Mouse (Mus musculus) CH12.LX (cell line): ENCODE measurements at regions not wholly inside any gene's neighbourhood (a gene's known extent, or its start where the extent isn't known, plus 50 kb on each side); places are given as distances from the start of the nearest gene placed in this dataset.

Experiments
- DNase-seq: peaks from one replicate; pipeline ENCODE4 v3.0.0-alpha.2; 2013; ENCODE audit errors: extremely low read depth
- H3K27ac ChIP-seq: 2 replicates; pipeline ENCODE4 v1.5.1; 2012; ENCODE audit warnings: low read depth, mild to moderate bottlenecking, control low read depth, moderate library complexity; ENCODE audit not compliant: insufficient read depth
- H3K27me3 ChIP-seq: replicated peaks from 2 replicates; pipeline ENCODE3; 2012; ENCODE audit warnings: inconsistent platforms
- H3K36me3 ChIP-seq, 2 experiments: replicated peaks in 1 of 2; 2 replicates each; pipeline versions ENCODE3 to v1.6.1; 2012; ENCODE audit warnings: inconsistent platforms in 1 of 2, low read length in 1 of 2, mild to moderate bottlenecking in 1 of 2, mixed read lengths in 1 of 2, moderate library complexity in 1 of 2; ENCODE audit not compliant: control insufficient read depth in 1 of 2, insufficient read depth in 1 of 2
- H3K4me1 ChIP-seq, 2 experiments: 2 replicates each; pipeline ENCODE4 v1.6.1; 2012; ENCODE audit warnings: inconsistent platforms in 1 of 2, moderate library complexity in 1 of 2; ENCODE audit not compliant: insufficient read depth in 2 of 2, control insufficient read depth in 1 of 2
- H3K4me2 ChIP-seq: 2 replicates; pipeline ENCODE4 v1.6.1; 2012; ENCODE audit warnings: low read depth, mild to moderate bottlenecking, control low read depth; ENCODE audit not compliant: poor library complexity, insufficient read depth, severe bottlenecking
- H3K4me3 ChIP-seq, 3 experiments: fragments of 150-350 bp in 1 of 3; sonication (generic) in 1 of 3; replicated peaks in 1 of 3; 2 replicates each; pipeline versions ENCODE3 to v1.5.1; 2011 to 2012; ENCODE audit warnings: low read depth in 2 of 3, low read length in 2 of 3, mild to moderate bottlenecking in 2 of 3, moderate library complexity in 2 of 3, control low read depth in 1 of 3, improper control_type of control experiment in 1 of 3, inconsistent platforms in 1 of 3, mixed read lengths in 1 of 3; ENCODE audit not compliant: poor library complexity in 1 of 3
- H3K79me2 ChIP-seq: replicated peaks from 2 replicates; pipeline ENCODE4 v1.6.1; 2012; ENCODE audit warnings: mild to moderate bottlenecking, moderate library complexity; ENCODE audit not compliant: control insufficient read depth, poor library complexity, insufficient read depth, severe bottlenecking; ENCODE audit errors: extremely low read depth
- H3K9ac ChIP-seq: 2 replicates; pipeline ENCODE4 v1.6.1; 2012; ENCODE audit warnings: low read depth, mild to moderate bottlenecking, control low read depth, moderate library complexity; ENCODE audit not compliant: insufficient read depth
- H3K9me3 ChIP-seq: replicated peaks from 2 replicates; pipeline ENCODE3; 2012; ENCODE audit warnings: low read length, inconsistent platforms, mixed read lengths
- BHLHE40 ChIP-seq: IDR thresholded peaks from 2 replicates; pipeline ENCODE4 v1.6.1; 2011; ENCODE audit warnings: mild to moderate bottlenecking, low read depth, low read length, improper control_type of control experiment
- CTCF ChIP-seq, 2 experiments: IDR thresholded peaks in 1 of 2; conservative IDR thresholded peaks in 1 of 2; 2 replicates each; pipeline ENCODE4 v1.5.1; 2011 to 2012; ENCODE audit warnings: low read depth in 2 of 2, low read length in 2 of 2, improper control_type of control experiment in 1 of 2, inconsistent platforms in 1 of 2, mild to moderate bottlenecking in 1 of 2, moderate library complexity in 1 of 2
- ELF1 ChIP-seq: IDR thresholded peaks from 2 replicates; pipeline ENCODE4 v1.6.1; 2014; ENCODE audit warnings: low read depth, mild to moderate bottlenecking, inconsistent platforms, low read length, improper control_type of control experiment
- ETS1 ChIP-seq: conservative IDR thresholded peaks from 2 replicates; pipeline ENCODE4 v1.6.1; 2012; ENCODE audit warnings: low read depth, mild to moderate bottlenecking, inconsistent platforms, low read length, improper control_type of control experiment, moderate library complexity
- GABPA ChIP-seq: IDR thresholded peaks from 2 replicates; pipeline ENCODE4 v1.6.1; 2012; ENCODE audit warnings: low read depth, low read length, improper control_type of control experiment, inconsistent platforms; ENCODE audit not compliant: insufficient replicate concordance
- HCFC1 ChIP-seq: IDR thresholded peaks from 2 replicates; pipeline ENCODE4 v1.6.1; 2012; ENCODE audit warnings: low read depth, mild to moderate bottlenecking, inconsistent platforms, low read length, improper control_type of control experiment
- IRF4 ChIP-seq: IDR thresholded peaks from 2 replicates; pipeline ENCODE4 v1.6.1; 2014; ENCODE audit warnings: low read depth, mild to moderate bottlenecking, inconsistent platforms, low read length, improper control_type of control experiment
- JUN ChIP-seq: IDR thresholded peaks from 2 replicates; pipeline ENCODE4 v1.6.1; 2011; ENCODE audit warnings: low read depth, mild to moderate bottlenecking, low read length, improper control_type of control experiment, moderate library complexity; ENCODE audit not compliant: insufficient read depth
- KAT2A ChIP-seq: IDR thresholded peaks from 2 replicates; pipeline ENCODE4 v1.6.1; 2012; ENCODE audit warnings: low read length, improper control_type of control experiment, inconsistent platforms; ENCODE audit not compliant: insufficient replicate concordance
- MAFK ChIP-seq: IDR thresholded peaks from 2 replicates; pipeline ENCODE4 v1.6.1; 2011; ENCODE audit warnings: low read length, improper control_type of control experiment; ENCODE audit not compliant: insufficient replicate concordance
- MAX ChIP-seq: IDR thresholded peaks from 2 replicates; pipeline ENCODE4 v1.6.1; 2011; ENCODE audit warnings: low read length, improper control_type of control experiment
- PAX5 ChIP-seq: IDR thresholded peaks from 2 replicates; pipeline ENCODE4 v1.6.1; 2012; ENCODE audit warnings: low read length, inconsistent platforms, mixed read lengths
- RAD21 ChIP-seq: IDR thresholded peaks from 2 replicates; pipeline ENCODE4 v1.6.1; 2011; ENCODE audit warnings: low read depth, mild to moderate bottlenecking, low read length, improper control_type of control experiment, moderate library complexity
- RCOR1 ChIP-seq: conservative IDR thresholded peaks from 2 replicates; pipeline ENCODE4 v1.6.1; 2012; ENCODE audit warnings: low read depth, mild to moderate bottlenecking, inconsistent platforms, low read length, improper control_type of control experiment
- SIN3A ChIP-seq: IDR thresholded peaks from 2 replicates; pipeline ENCODE4 v1.6.1; 2012; ENCODE audit warnings: low read length, improper control_type of control experiment, inconsistent platforms
- SMC3 ChIP-seq: IDR thresholded peaks from 2 replicates; pipeline ENCODE4 v1.6.1; 2011; ENCODE audit warnings: low read depth, low read length, improper control_type of control experiment
- TBP ChIP-seq: conservative IDR thresholded peaks from 2 replicates; pipeline ENCODE4 v1.6.1; 2011; ENCODE audit warnings: low read depth, low read length, improper control_type of control experiment
- TCF12 ChIP-seq: IDR thresholded peaks from 2 replicates; pipeline ENCODE4 v1.6.1; 2014; ENCODE audit warnings: low read depth, mild to moderate bottlenecking, inconsistent platforms, low read length, improper control_type of control experiment
- UBTF ChIP-seq: IDR thresholded peaks from 2 replicates; pipeline ENCODE4 v1.6.1; 2012; ENCODE audit warnings: low read depth, mild to moderate bottlenecking, inconsistent platforms, low read length, improper control_type of control experiment, moderate library complexity
- USF2 ChIP-seq: conservative IDR thresholded peaks from 2 replicates; pipeline ENCODE4 v1.6.1; 2011; ENCODE audit warnings: low read depth, low read length, improper control_type of control experiment
- ZC3H11A ChIP-seq: IDR thresholded peaks from 2 replicates; pipeline ENCODE4 v1.6.1; 2012; ENCODE audit warnings: low read depth, mild to moderate bottlenecking, inconsistent platforms, low read length, improper control_type of control experiment
- ZKSCAN1 ChIP-seq: IDR thresholded peaks from 2 replicates; pipeline ENCODE4 v1.6.1; 2012; ENCODE audit warnings: low read depth, inconsistent platforms, low read length, improper control_type of control experiment, borderline replicate concordance
- dilution Hi-C: fragments of 300-500 bp; cut with MboI; formaldehyde crosslinking; loops from 2 replicates; pipeline ENCODE4 v1.14.3; 2020; ENCODE audit warnings: low sequenced_read_pairs; ENCODE audit not compliant: extremely low pct_unique_long_range_greater_than_20kb, extremely low pct_ligation_motif_present
- in situ Hi-C: fragments of 300-500 bp; cut with MboI; formaldehyde crosslinking; loops from 3 replicates; pipeline ENCODE4 v1.14.3; 2019; ENCODE audit warnings: low sequenced_read_pairs, low pct_ligation_motif_present, low pct_unique_long_range_greater_than_20kb, mixed read lengths

GRCm38 (mm10) chr13:107100852-107101325 is 79.0 kb upstream of the Kif2a start (continued):
- TF ChIP-seq ELF1 (peak; percentile 86), JUN (no peak), ZC3H11A (no peak), CTCF (conservative IDR thresholded peaks at IDR 0.05 in 1 of 2, IDR thresholded peaks at IDR 0.05 in 1 of 2; ENCODE audit: low read depth in 2 of 2, low read length in 2 of 2) (no peak), BHLHE40 (no peak), SIN3A (peak; percentile 89), UBTF (peak; percentile 64; the same call in 1 of the 2 replicates), RCOR1 (0 out of 2 replicates have a peak, but pooled peaks have one; percentile 29), PAX5 (no peak), SMC3 (no peak), GABPA (no peak), USF2 (no peak), MAX (0 out of 2 replicates have a peak, but pooled peaks have one; percentile 26), ETS1 (no peak; the same call in 1 of the 2 replicates), TCF12 (no peak)

GRCm38 (mm10) chr13:107100116-107100515 is 78.2 kb upstream of the Kif2a start:
- H3K27ac ChIP-seq = no peak overlapping the region
- dilution Hi-C loops = no loop called here
- TF ChIP-seq KAT2A (no peak), MAFK (peak; percentile 90), ZKSCAN1 (no peak), HCFC1 (no peak), SMC3 (peak; percentile 41), JUN (no peak), CTCF (conservative IDR thresholded peaks at IDR 0.05 in 1 of 2, IDR thresholded peaks at IDR 0.05 in 1 of 2; ENCODE audit: low read depth in 2 of 2, low read length in 2 of 2) (peak; percentile 17 to 62; a peak in 3 of 4 replicates), IRF4 (no peak), RAD21 (peak; percentile 38), SIN3A (no peak), TBP (no peak)
- TF ChIP-seq, all 38 proteins: peak for 4

More at GRCm38 (mm10) chr13:107100116-107100515, 78.2 kb upstream of the Kif2a start:
- peaks cover 3% of the 10 kb centered on the region for H3K9me3 ChIP-seq
- peaks cover 11 to 22% of the 10 kb centered on the region in 2 experiments for H3K4me1 ChIP-seq
- no peaks in the 10 kb centered on the region for H3K36me3 ChIP-seq
- H3K9ac ChIP-seq = no peak overlapping the region
- H3K27me3 ChIP-seq = peaks cover 3% of the 10 kb centered on the region
- H3K4me2 ChIP-seq = no peak overlapping the region
- no peaks in the 10 kb centered on the region for H3K79me2 ChIP-seq
- peak; percentile 22 for DNase-seq
- H3K4me3 ChIP-seq = no peak overlapping the region
- in situ Hi-C loops = loop anchor here (10.0 to 25.0 kb wide), 2 partner anchors 375 to 1037 kb away; no protein-coding TSS in a partner anchor
